Comparison of ENCODE assay signal across 14 mouse cellular contexts in the genomic region with DNA sequence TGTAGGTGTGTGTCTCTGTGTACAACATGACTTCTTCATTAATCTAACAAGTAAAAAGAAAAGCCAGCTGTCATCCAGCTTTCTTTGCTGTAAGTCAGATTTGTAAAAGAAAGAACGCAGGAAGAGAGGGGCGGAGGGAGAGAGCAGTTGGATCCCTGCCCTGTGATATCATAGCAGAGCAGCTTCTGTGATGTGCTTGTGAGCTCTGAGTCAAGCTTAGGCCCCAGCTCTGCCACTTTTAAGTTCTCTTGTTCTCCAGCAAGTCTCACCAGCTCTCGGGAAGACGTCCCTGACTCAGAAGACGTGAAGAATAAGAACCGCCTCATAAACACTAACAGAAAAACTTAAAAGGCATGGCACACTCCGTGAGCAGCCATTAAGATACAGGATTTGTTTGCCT. TPM values are rescaled to one million over a fixed set of nuclear protein-coding genes. Genes with fewer than 3 reads are reported as not detected.
DNase-seq lines count a peak whose midpoint lies in the region; ATAC-seq and TF ChIP-seq lines count a peak whose summit lies in the region.
"Had no signal": no experiment of that assay in that cellular context is flagged by ENCODE, and none has a peak within 500 bp of the region (broad histone marks: within the 10 kb centered on the region; RNA-seq: fewer than 3 reads in every experiment).

No protein-coding gene starts in this region.

- no peaks in the 10 kb centered on the region for H3K36me3 ChIP-seq in heart, embryonic 15.5 days
- H3K36me3 ChIP-seq in heart, embryonic 11.5 days (ENCODE audit: control insufficient read depth, insufficient read depth, low read length): no peaks in the 10 kb centered on the region; the same call in 1 of the 2 replicates
- no peaks in the 10 kb centered on the region; the same call in 1 of the 2 replicates for H3K36me3 ChIP-seq in lung, embryonic 16.5 days (ENCODE audit: control insufficient read depth, insufficient read depth, low read length)
- 0 out of 2 replicates have a peak, but pooled peaks cover 2% of the 10 kb centered on the region for H3K36me3 ChIP-seq in intestine, embryonic 15.5 days

- H3K4me3 ChIP-seq in heart, embryonic 15.5 days: no peak overlapping the region
- no peak overlapping the region for H3K4me3 ChIP-seq in heart, embryonic 11.5 days (ENCODE audit: low read depth, low read length)
- H3K4me3 ChIP-seq in lung, embryonic 16.5 days (ENCODE audit: low read length): no peak overlapping the region
- no peak overlapping the region for H3K4me3 ChIP-seq in lung, adult 2 months (replicated peaks; ENCODE audit: extremely low read depth, low read depth, low read length)
- no peak overlapping the region for H3K4me3 ChIP-seq in intestine, embryonic 15.5 days (replicated peaks)
- H3K4me3 ChIP-seq: left cerebral cortex, adult 2 months; midbrain, embryonic 13.5 days had no signal

- peaks cover 27% of the 10 kb centered on the region for H3K4me1 ChIP-seq in heart, embryonic 15.5 days (replicated peaks)
- peaks cover 27% of the 10 kb centered on the region for H3K4me1 ChIP-seq in heart, embryonic 11.5 days (ENCODE audit: control insufficient read depth, insufficient read depth, low read length)
- H3K4me1 ChIP-seq in lung, embryonic 16.5 days (replicated peaks; ENCODE audit: control insufficient read depth, insufficient read depth, low read length): peaks cover 27% of the 10 kb centered on the region
- H3K4me1 ChIP-seq in lung, adult 2 months (ENCODE audit: control insufficient read depth, insufficient read depth, low read length): peaks cover 11% of the 10 kb centered on the region
- H3K4me1 ChIP-seq in intestine, embryonic 15.5 days (replicated peaks): peaks cover 23% of the 10 kb centered on the region

- TF ChIP-seq CTCF in lung, adult 2 months (IDR thresholded peaks at IDR 0.05; ENCODE audit: insufficient read depth, low read length): no peak

- ATAC-seq in heart, embryonic 15.5 days (replicated peaks; ENCODE audit: insufficient number of reproducible peaks, insufficient read depth, low FRiP score, low read depth): peak; percentile 71
- no peak for ATAC-seq in heart, embryonic 11.5 days (replicated peaks; ENCODE audit: insufficient number of reproducible peaks, low FRiP score, low TSS enrichment)
- peak; percentile 81 for ATAC-seq in lung, embryonic 16.5 days (ENCODE audit: low read depth)
- no peak for ATAC-seq in intestine, embryonic 15.5 days

- H3K9me3 ChIP-seq in heart, embryonic 15.5 days (replicated peaks): no peaks in the 10 kb centered on the region
- H3K9me3 ChIP-seq in heart, embryonic 11.5 days (replicated peaks; ENCODE audit: control insufficient read depth, low read length): no peaks in the 10 kb centered on the region
- no peaks in the 10 kb centered on the region for H3K9me3 ChIP-seq in lung, embryonic 16.5 days (ENCODE audit: control insufficient read depth, low read length)
- H3K9me3 ChIP-seq in intestine, embryonic 15.5 days: no peaks in the 10 kb centered on the region
- H3K9me3 ChIP-seq: midbrain, embryonic 13.5 days had no signal

- 40% methylated on average over 7 of the region's 7 CpGs for WGBS in heart, embryonic 15.5 days
- 62% methylated on average over 7 of the region's 7 CpGs for WGBS in heart, embryonic 11.5 days (ENCODE audit: insufficient replicate concordance)
- WGBS in lung, embryonic 16.5 days: 36% methylated on average over 7 of the region's 7 CpGs
- WGBS in lung, adult 2 months: 27% methylated on average over 7 of the region's 7 CpGs
- WGBS in intestine, embryonic 15.5 days: 42% methylated on average over 7 of the region's 7 CpGs

- no peaks in the 10 kb centered on the region for H3K27me3 ChIP-seq in heart, embryonic 15.5 days
- H3K27me3 ChIP-seq in heart, embryonic 11.5 days (ENCODE audit: control insufficient read depth, insufficient read depth, low read length): no peaks in the 10 kb centered on the region
- no peaks in the 10 kb centered on the region for H3K27me3 ChIP-seq in lung, embryonic 16.5 days (ENCODE audit: control insufficient read depth, insufficient read depth, low read depth, low read length)
- no peaks in the 10 kb centered on the region for H3K27me3 ChIP-seq in intestine, embryonic 15.5 days (replicated peaks)
- H3K27me3 ChIP-seq: midbrain, embryonic 13.5 days had no signal

- peak; percentile 47 for DNase-seq in adrenal gland, adult 2 months
- DNase-seq in adrenal gland, adult 8-10 months: no peak
- DNase-seq in lung, adult 2 months: no peak
- no peak for DNase-seq in kidney, adult 9 months
- DNase-seq: kidney, postnatal 10 days; right cerebral cortex, postnatal 4 days; thymus, adult 2 months had no signal

- H3K9ac ChIP-seq in heart, embryonic 15.5 days: no peak overlapping the region
- H3K9ac ChIP-seq in heart, embryonic 11.5 days (ENCODE audit: low read depth, low read length): no peak overlapping the region
- H3K9ac ChIP-seq in lung, embryonic 16.5 days (ENCODE audit: low read length): no peak overlapping the region
- no peak overlapping the region for H3K9ac ChIP-seq in intestine, embryonic 15.5 days
- H3K9ac ChIP-seq: liver, embryonic 14.5 days; midbrain, embryonic 13.5 days had no signal

- TF ChIP-seq POLR2A in lung, adult 2 months (IDR thresholded peaks at IDR 0.05; ENCODE audit: borderline replicate concordance, extremely low read depth, low read depth, low read length): no peak

- H3K27ac ChIP-seq in heart, embryonic 15.5 days: peak overlapping the region; percentile 48
- no peak overlapping the region for H3K27ac ChIP-seq in heart, embryonic 11.5 days (ENCODE audit: low read depth, low read length)
- peak overlapping the region; percentile 52 for H3K27ac ChIP-seq in lung, embryonic 16.5 days (ENCODE audit: low read length)
- H3K27ac ChIP-seq in intestine, embryonic 15.5 days: 0 out of 2 replicates have a peak overlapping the region, but pooled peaks have one; percentile 28
- H3K27ac ChIP-seq: left cerebral cortex, adult 2 months; liver, embryonic 14.5 days had no signal

- H3K4me2 ChIP-seq in heart, embryonic 15.5 days: no peak overlapping the region
- no peak overlapping the region for H3K4me2 ChIP-seq in heart, embryonic 11.5 days
- H3K4me2 ChIP-seq in lung, embryonic 16.5 days (ENCODE audit: low read depth, low read length): no peak overlapping the region
- no peak overlapping the region for H3K4me2 ChIP-seq in intestine, embryonic 15.5 days (replicated peaks)
- H3K4me2 ChIP-seq: midbrain, embryonic 13.5 days had no signal

RNA-seq across cellular contexts. Expression of a gene that starts 31.8 kb away (rescaled TPM):
- total RNA-seq in adrenal gland, adult 2 months (2021): 10 to 100 TPM; 52.6 to 62.9 TPM
- 29.4 and 43.3 TPM in 2 replicates for polyA plus RNA-seq in adrenal gland, adult 2 months (2012; rRNA removed)
- 10 to 100 TPM; 41.5 to 57.4 (median 47.3) TPM for total RNA-seq in adrenal gland, adult 8-10 months (2022)
- polyA plus RNA-seq in heart, embryonic 15.5 days (2015; fragmentation: Nextera tagmentation; extraction: Ambion mirVana): 11.1 and 15.1 TPM in 2 replicates
- polyA plus RNA-seq in heart, embryonic 11.5 days (2014; fragmentation: Nextera tagmentation; extraction: Ambion mirVana): 18.6 and 20.5 TPM in 2 replicates
- polyA plus RNA-seq in lung, embryonic 16.5 days (2015; fragmentation: Nextera tagmentation; extraction: Ambion mirVana): 10.0 and 16.0 TPM in 2 replicates
- 37.2 and 44.1 TPM in 2 replicates for polyA plus RNA-seq in lung, adult 2 months (2012; rRNA removed)
- 19.3 and 19.4 TPM in 2 replicates for polyA plus RNA-seq in intestine, embryonic 15.5 days (2015; fragmentation: Nextera tagmentation; extraction: Ambion mirVana)

Comparison
In these comparisons a context has a peak if more than half of its experiments do, and no peak if none do; other contexts are left out.
1. ATAC-seq: peak in heart, embryonic 15.5 days (single experiment) and lung, embryonic 16.5 days (single experiment); none in heart, embryonic 11.5 days (single experiment) and intestine, embryonic 15.5 days (single experiment).